Mouse (Mus musculus): ENCODE data around the gene Syngap1.

Gene Syngap1

DNA sequence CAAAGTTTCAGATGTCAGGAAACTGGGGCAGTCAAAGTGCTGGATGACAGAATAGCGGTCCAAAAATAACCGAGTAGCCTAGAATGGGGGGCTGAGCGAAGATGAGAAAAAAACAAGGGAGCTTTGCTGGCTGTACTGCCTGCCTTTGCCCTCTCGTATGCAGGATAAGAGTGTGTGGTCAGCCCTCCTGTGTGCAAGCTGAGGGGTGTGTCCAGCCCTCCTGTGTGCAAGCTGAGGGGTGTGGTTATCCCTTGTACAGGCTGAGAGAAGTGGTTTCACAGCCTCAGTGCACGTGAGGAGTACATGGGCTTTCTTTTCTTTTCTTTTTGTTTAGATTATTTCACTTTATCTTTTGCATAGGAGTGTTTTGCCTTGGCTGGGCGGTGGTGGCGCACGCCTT is 54.5 kb downstream of the Syngap1 start:
- no peak for DNase-seq

DNA sequence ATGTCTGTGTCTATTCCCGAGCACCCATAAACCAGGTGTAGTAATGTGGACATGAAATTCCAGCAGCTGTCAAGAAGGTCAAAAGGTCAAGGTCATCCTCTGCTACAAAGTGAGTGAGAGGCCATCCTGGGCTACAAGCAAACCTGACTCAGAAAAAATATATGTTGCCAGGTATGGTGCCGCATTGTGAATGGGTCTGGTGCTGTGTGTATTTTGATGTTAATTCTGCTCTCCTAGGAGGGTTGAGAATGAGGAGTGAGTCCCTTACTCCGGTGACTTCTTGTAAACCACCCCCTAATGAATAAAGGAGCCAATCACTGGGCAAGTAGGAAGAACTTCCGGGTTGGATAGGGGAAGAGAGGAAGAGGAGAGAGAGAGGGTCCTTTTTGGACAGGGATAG is 56.6 kb downstream of the Syngap1 start:
- DNase-seq, result no peak

DNA sequence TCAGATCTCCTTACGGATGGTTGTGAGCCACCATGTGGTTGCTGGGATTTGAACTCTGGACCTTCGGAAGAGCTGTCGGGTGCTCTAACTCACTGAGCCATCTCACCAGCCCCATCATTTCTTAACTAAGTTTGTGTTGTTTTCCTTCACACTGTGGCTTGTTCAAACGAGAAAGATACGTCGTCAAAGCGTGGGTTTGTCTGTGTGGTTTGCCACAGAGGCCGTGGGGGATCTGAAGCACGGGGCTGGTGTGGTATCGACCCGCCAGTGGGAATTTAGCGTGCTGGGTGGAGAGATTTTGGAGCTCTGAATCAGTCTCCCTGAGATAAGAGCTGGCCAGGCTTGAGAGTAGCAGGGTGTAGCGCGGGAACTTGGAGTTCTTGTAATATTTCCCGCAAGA is 57.2 kb downstream of the Syngap1 start:
- DNase-seq, result no peak

DNA sequence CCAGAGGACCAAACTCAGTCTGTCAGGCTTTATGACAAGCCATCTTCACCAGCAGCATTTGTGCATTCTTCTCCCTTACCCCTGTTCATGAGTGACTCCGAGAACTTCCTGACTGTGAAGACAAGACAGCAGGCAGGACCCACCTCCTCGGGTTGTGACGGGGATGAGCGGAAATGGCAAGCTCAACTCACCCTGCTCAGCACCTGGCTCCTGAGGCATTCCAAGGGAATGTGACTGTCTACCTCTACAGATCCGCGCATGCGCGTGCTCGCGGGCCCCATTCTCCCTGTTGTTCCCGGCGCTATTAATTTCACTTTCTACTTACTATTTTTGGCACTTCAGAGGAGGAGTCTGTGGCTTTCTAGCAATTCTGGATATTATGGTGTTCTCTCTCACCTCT is 58.9 kb downstream of the Syngap1 start:
- peak; percentile 58 for DNase-seq

DNA sequence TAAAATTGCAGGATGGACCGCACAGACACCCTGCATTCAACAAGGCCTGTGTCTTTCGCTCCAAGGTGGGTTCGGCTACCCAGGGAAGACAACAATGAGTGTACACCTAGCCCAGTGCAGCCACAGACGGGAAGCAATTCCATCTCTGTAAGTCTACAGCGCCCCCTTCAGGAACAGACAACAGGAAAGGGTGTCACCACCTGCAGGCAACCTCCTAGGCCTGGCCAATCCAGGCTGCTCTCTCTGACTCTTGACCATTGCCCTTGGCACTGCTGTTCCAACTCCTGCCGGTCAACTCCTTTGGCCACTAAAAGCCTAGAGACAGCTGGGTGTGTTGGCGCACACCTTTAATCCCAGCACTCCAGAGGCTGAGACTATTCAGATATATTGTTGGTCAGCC is 60.1 kb downstream of the Syngap1 start:
- DNase-seq, result no peak

DNA sequence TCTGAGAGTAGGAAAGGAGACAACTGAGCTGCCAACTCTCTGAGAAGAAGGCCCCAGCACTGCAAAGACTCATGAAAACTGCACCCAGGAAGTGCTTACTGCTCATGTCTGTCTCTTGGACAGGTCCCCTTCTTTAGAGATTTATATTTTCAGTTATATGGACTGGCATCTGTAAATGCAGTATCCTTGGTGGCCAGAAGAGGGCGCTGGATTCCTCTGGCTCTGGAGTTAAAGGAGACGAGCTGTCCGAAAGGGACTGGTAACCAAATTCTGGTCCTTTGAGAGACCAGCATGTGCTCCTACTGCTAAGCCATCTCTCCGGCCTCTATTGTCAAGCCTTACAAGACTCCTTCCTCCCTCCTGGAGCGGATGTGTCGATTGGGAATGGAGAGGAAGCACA is 60.8 kb downstream of the Syngap1 start:
- no peak for DNase-seq

DNA sequence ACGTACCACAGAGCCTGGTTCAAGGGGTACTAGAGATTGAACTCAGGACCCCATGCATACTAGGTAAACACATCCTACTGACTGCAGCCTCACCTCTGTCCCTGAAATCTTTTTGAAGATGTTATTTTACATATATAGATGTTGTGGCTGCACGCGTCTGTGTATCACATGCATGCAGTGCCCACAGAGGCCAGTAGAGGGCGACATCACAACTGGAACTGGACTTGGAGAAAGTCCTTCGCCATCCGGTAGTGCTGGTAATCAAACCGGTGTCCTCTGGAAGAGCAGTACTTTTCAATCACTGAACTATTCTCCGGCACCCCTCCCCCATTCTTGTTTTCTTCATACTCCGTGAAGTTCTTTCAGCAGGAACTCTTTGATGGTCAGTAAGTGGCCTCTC is 63.4 kb downstream of the Syngap1 start:
- DNase-seq, result no peak

DNA sequence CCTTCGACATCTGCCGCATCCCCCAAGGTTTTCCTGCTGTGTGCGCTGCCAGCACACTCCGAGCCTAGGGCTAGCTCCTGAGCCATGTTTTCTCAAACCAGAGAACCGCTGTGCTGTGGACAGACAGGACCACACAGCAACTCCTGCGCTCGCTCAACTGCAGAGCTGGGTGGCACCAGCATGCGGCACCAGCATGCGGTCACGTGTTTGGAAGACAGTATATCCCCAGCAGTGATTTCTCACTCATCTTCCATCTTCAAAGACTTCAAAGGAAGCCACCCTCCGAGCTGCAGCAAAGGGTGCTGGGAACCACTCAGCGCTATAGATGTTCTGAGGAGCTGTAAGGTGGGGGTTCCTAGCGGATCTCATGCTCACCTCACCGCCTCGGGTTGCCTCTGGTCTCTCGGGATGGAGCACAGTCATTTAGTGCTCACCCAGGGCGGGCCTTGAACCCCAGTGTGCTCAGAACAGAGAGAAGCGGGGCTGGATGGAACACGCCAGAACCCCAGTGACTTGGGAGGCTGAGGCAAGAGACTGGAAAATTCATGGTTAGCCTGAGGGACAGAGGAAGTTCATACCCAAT is 63.9 kb downstream of the Syngap1 start:
- DNase-seq, result no peak

DNA sequence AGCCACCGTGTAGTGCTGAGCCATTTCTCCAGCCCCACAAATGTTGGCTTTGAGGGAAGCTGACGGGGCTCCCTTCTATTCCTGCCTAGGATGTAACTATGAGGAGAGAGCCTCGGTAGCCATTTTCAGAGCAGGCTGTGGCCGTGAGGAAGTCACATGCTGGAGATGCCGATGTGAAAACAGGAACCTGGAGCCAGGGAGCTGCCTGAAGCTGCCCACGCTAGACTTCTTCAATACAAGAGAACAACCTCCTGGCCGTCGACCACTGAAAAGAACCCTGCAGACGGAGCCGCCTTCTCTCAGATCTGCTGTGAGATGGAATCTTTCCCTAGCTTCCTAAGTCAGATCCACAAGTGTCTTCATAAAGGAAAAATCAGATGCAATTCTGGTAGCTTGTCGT is 64.6 kb downstream of the Syngap1 start:
- DNase-seq, result no peak

DNA sequence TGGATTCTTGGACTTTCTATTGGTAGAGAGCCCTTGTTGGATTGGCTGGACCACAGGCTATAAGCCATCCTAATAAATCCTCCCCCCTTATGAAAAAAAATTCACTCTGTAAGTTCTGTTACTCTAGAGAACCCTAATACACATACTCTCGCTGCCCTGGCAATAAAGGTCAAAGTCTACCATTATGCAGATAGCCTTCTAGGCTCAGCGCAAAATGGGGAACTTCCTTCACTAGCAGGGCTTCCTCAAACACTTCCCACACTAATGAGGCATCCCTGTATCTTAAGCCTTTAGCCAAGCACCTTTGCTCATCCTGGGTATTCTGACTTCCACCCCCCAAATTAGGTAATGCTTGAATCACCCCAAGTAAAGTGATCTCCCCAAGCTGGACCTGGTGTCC is 67.2 kb downstream of the Syngap1 start:
- no peak for DNase-seq

DNA sequence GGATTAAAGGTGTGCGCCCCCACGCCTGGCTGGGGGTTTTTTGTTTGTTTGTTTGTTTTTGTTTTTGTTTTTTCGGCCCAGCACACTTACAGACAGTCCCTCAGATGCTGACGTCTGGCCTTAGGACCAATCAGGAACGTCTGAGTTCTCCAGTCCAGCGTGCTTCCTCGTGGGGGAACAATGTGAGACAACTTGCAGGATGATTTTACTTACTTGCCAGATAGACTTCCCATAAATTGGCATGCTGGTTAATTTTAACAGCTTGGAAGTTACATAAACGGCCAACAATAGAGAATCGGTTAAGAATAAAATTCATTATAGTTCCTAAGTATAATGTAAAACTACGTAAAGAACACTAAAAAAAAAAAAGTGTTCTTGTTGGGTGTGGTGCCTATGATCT is 70.1 kb downstream of the Syngap1 start:
- peak; percentile 53 for DNase-seq

DNA sequence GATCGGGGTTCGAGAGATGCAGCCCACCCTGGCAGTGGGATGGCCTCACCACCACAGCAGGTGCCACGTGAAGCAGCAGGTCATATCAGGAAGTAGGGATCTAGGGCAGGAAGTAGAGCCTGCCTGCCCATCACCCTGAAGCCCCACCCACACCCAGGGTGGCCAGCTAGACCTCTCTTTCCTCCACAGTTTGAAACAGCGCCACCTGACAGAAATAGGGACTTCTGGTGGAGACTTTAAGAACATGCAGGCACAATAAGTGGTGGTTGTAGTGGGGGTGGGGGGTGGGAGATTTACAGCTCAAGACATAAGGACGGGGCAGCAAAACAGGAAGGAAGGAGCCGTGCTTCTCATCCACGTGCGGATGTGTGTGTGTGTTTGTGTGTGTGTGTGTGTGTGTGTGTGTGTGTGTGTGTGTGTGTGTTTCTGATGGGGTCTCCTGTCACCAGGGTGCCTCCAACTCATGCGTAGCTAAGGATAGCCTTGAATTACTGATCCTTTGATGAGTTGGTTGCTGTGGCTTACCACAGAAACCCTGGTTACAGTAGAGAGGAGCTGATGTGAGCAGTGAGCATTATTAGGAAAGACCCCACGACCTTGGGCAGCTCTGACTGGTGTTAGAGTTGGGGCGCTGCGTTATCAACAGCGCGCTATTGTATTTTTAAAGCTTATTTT is 71.1 kb downstream of the Syngap1 start:
- no peak for DNase-seq

DNA sequence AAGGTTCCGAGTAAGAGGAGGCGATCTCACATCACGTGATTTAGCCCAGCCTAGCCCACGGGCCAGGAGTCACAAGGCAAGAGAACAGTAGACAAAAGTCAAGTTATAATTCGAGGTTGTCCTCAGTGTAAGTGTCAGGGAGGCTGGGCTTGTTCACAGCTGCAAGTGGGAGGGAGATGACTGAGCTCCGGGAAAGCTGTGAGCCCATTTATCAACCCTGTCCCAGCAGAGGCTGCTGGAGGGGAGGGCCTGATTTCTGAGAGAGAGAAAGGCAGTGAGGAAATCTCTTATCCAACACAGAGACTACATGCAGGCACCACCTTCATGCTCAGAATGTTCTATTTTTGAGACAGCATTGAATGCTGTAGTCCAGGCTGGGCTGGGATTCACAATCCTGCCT is 71.9 kb downstream of the Syngap1 start:
- DNase-seq, result peak; percentile 79

DNA sequence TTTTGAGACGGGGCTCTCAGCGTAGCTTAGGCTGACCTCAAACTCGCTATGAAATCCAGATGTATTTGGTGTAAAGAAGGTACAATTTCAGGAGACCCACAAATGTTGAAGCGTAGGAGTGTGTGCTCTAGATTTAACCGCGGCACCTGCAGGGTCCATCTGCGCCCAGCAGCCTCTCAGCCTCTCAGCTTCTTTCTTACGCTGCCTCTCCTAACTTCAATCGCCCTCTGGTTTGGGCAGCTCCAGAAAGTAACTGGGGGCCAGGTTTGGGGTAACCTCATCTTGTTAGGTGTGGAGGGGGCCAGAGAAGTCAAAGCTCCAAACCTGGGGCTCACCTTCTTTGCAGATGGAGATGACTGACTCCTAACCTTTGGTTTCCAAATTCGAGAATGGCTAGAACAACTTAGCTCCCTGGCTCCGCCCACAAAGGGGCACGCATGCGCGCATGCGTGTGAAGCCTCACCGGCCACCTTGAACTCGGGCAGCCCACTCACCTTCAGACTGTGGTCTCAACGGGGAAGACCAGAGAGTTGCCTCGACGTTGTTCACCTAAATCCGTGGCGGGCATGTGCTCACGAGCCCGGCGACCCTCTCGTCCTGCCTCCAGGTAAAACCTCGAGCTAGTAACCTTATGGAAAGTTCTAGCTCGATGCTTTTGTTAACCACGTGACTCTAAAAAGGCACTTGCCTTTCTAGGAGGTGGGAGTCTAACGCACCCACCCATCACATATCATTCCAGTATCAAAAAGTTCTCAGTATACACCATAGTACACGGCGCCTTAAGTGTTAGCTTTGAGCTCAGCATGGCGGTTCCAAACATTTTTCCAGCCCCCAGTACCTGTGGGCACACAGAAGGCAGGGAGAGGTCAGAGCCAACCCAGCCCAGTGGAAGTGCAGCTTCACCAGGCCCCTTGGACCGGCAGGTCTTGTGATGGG is 76.8 kb downstream of the Syngap1 start:
- peak; percentile 87 for DNase-seq

DNA sequence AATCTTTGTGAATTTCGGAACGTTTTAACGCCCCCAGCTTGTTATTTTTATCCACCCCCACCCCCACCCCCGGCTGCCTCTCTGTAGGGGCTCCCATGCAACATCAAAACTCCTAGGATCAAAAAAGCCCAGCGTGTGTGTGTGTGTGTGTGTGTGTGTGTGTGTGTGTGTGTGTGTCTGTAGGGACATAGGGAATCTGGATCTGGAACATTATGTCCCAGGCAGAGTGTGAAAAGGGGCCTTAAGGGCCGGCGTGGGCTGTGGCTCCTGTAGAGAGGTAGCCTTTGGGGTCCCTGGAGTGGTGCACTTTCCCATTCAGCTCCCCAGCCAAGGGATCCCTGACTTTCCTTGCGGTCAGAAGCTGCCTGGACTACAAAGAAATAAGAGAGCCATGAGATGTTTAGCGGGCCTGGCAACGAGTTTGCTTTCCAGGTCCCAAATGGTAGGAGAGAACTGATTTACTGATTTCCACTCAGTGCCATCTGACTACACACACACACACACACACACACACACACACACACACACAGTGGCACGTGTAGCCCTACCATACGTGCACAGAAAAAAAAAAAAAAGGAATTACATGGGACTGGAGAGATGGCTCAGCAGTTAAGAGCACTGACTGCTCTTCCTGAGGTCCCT is 77.6 kb downstream of the Syngap1 start:
- no peak for DNase-seq

DNA sequence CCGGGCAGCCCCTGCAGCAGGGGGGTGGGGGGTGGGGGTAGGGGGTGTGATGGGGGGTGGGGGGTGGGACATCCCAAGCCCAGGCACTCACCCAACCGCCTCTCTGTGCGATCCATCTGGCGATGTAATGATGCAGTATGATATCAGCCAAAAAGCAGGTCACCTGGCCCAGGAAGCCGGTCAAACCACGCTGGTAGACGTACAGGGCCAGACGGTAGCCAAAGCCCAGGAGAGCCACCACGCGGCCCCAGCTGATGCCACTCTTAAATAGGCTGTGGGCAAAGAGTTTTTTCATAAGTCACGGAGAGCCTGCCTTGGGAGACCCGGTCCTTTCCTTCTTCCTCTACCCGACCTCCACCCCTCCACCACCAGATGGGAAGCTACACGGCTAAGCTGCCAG is 80.0 kb downstream of the Syngap1 start:
- DNase-seq, result no peak

DNA sequence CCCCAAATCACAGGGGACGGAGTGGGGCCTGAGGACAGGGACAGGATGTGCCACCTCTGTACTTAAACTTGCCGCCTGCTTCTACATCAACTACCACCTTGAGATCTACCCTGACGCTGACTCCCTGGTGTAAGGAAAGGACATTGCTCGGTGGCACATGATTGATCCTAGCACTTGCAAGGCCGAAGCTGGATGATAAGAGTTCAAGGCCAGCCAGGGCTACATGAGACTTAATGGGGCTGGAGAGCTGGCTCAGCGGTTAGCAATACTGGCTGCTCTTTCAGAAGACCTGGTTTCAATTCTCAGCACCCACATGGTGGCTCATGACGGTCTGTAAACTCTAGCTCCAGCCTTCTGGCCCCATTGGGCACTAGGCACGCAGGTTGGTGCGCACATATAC is 80.7 kb downstream of the Syngap1 start:
- no peak for DNase-seq

All from right cerebral cortex, adult 18-20 months (tissue).